Mouse (Mus musculus): ENCODE measurements around the gene Upp2. TPM values are rescaled to one million over a fixed set of nuclear protein-coding genes. Genes with fewer than 3 reads are reported as not detected.

Gene Upp2
- total RNA-seq, 2 experiments from 2014 or later: 2.7 to 5.0 TPM

DNA sequence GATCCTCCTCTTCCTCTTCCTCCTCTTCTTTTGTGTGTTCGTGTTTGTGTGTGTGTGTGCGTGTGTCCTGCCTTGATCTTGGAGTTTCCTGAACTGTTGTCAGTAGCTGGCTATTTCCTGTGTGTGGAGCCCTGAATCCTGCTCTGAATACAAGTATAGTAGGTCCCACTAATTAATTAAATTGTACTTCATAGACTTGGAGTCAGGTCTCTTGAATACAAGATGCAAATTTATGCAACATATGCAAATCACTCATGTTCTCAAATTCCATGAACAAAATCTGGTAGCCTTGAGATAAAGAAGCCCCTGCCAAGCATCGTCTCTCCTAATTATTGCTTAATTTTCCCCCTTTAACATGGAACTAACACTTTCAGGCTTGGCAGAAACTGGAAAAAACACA, 36.3 kb downstream of the Upp2 start:
- intact Hi-C loops (cut with DNase I): no loop called here
- DNase-seq: no peak

DNA sequence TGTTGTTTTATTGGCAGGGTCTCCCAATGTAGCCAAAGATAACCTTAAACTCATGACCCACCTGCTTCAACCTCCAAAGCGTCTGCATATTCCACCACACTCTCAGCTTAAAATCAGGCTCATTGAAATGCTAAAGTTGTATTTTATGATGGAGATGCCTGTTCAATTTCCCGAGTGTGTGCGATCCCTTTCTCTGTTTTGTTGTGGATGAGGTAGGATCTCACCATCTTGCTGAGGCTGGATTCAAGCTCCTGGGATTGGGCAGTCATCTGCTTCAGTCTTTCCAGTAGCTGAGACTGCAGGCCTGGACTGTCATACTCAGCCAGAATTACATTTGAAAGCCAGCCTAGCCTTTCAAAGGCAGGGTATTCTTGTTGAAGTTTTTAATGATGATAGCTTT, 37.7 kb downstream of the Upp2 start:
- no peak for DNase-seq
- intact Hi-C loops (cut with DNase I): no loop called here

DNA sequence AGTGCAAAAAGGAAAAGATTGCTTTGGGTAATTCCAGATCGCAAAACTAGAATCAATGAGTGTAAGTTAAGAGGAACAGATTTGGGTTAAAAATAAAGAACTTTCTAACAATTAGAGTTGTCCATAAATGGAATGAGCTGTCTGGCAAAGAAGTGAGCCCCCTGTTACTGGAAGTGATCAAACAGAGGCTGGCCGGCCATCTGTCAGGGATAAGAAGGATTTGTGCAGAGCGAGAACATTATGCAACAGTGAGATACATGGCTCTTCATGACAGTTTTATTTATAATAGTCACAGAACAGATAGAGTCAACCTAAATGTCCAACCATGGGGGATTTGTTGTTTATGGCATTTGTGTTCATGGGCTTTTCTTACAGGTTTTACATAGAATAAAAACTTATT, 46.6 kb downstream of the Upp2 start:
- intact Hi-C loops (cut with DNase I): no loop called here
- DNase-seq: no peak

DNA sequence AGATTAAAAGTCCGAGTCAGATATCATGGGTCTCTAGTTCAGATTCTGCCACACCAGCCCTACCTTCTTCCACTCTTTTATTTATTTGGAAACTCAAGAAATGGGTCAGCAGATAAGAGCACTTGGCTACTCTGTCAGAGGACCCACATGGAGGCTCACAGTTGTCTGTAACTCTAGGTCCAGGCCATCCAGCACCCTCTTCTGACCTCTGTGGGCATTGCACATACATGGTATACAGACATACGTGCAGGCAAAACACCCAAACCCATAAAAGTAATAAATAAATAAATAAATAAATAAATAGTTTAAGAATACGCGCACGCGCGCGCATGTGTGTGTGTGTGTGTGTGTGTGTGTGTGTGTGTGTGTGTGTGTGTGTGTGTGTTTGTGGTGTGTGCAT, 47.8 kb downstream of the Upp2 start:
- no peak for DNase-seq
- intact Hi-C loops (cut with DNase I): no loop called here

DNA sequence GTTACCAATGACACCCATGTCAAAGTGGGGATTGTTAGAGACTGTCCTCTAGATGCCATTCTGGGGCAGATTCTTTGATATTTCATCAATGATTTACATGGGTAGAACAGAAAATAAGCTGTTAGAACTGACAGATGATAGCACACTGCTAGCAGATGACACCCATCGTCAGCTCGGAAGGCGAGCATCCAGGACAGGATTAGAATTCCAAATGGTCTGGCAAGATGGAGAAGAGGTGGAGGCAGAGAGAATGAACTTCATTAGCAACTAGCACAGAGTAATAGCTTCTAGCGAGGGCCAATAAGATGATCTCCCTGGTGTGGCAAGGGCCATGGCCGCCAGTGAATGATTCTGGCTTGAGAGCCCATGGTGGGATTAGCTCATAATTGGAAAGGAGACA, 48.7 kb downstream of the Upp2 start:
- intact Hi-C loops (cut with DNase I): no loop called here
- DNase-seq: no peak

DNA sequence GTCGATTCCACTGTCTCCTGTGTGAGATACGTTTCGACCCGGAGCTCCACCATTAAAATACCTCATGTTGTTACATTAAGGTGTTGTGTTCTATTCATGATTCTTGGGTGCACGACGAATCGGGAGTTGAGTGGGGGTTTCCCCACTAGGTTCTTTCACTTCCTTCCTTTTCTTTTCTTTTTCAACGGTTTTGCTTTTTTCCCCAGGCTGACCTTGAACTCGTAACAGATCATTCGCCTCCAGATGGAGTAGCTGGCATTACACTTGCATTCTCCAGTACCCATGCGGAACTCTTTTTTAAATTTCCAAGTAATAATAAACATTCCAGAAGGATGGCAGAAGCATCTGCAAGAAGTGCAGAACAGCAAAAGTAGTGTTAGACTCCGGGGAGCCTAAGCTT, 58.1 kb downstream of the Upp2 start:
- no peak for DNase-seq
- intact Hi-C loops (cut with DNase I): no loop called here

DNA sequence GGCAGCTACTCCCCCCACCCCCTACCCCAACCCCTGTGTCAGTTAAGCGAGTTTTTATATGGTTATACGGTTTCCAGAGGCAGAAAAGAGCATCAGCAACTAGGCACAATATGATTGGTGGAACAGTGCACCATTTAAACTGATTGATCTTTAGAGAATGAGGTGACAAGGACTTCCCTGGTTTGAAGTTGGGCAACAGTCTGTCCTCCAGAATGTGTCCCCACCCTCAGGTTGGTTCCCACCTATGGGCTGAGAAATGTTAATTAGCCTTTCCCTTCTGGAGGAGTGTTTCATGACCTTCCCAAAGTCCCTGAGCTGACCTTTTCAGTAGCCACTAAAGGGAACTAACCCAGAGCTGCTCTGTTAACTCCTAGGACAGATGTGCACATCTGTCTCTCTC, 58.6 kb downstream of the Upp2 start:
- no peak for DNase-seq
- intact Hi-C loops (cut with DNase I): no loop called here

DNA sequence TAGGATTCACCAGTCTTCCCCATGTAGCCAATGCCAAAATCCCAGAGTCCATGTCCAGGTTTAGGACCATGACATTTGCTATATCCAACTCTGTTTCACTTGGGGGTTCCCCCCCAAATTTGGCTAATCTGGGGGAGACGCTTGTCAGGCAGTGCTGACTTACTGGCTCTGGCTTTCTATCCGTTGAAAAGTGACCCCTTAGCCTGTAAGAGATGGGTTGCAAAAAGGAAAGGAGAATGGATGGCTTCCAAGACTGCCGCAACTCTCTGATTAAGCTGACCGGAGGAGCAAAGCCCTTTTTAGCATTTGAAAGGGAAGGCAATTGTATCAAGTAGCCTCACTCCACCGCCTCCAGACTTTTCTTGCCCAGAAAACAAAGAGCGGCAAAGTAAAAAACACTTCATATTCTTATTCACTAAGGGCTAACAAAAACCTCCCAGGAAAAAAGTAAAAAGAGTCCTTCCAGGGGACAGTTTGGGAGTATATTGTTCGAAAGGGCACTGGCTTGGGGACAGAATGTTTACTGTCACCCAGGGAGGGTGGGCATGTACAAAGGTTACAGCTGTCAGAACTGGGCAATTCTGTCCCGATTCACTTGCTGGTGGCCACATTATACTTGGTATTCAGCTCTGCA, 59.2 kb downstream of the Upp2 start:
- no peak for DNase-seq
- intact Hi-C loops (cut with DNase I): no loop called here

DNA sequence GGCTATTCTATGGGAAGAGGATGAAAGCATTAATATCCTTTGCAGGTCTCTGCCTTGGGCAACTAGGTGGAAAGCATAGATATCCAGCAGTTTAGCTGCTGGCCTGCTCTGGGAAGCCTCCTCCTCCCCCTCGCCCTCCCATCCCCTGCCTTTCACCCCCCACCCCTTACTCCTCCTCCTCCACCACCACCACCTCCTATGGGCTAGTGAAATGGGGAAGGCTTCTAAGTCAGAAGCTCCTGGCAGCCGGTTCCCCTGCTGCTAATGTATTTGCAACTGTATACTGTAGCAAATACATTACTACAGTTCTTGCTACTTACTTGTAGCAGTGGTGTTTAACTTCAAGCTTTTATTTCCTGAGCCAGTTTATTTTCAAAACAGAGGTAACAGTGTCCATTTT, 60.9 kb downstream of the Upp2 start:
- intact Hi-C loops (cut with DNase I): no loop called here
- DNase-seq: no peak

DNA sequence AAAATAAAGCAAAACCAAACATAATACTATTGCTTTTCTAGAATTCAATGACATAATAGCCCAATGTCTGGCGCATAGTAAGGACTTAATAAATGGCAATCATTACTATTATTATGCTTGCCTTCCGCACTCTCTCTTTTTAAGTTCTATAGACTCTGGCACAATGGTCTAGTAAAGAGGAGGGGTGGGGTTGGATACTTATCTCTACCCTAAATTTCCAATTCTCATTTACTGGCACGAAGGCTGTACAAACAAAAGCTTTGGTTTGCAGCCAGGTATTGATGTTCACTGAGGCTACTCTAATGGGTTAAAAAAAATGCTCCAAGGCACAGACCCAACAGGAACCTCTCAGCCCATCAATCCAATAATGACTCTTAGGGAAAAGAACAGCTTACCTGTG, 61.9 kb downstream of the Upp2 start:
- DNase-seq: no peak
- intact Hi-C loops (cut with DNase I): no loop called here

DNA sequence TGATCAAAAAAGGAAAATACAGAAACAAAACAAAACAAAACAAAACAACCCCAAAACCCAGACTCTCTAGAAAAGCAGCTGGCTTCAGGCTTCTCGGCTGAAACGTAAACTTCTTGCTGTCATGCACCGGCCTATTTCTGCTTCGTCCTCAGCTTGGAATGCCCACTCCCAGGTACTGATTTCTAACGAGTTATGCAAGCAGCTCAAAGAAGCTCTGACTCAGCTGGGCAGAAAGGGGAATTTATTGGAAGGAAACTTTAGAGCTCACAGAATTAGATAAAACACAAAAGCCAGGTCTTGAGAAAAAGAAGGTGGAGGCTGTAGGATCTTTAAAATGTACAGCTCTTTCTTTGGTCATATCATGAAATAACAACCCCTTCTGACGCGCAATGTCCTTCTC, 62.3 kb downstream of the Upp2 start:
- DNase-seq: no peak
- intact Hi-C loops (cut with DNase I): no loop called here

DNA sequence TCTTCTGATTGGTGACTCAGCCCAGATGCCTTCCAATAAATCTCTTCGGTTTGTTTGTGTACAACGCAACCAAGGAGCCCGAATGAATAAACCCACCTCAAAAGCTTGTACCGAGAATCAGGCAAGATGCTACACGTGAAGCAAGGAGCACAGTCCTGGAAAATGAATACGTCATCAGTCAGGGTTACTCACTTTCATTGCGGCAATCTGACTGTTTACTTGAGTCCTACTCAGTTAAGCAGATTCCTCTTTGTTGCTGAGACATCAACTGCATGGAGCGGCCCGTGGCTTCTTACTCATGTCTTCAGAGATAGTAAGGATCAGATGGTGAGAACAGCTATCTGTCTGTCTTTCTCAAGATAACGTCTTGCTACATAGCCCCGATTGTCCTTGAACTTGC, 66.7 kb downstream of the Upp2 start:
- intact Hi-C loops (cut with DNase I): no loop called here
- no peak for DNase-seq

DNA sequence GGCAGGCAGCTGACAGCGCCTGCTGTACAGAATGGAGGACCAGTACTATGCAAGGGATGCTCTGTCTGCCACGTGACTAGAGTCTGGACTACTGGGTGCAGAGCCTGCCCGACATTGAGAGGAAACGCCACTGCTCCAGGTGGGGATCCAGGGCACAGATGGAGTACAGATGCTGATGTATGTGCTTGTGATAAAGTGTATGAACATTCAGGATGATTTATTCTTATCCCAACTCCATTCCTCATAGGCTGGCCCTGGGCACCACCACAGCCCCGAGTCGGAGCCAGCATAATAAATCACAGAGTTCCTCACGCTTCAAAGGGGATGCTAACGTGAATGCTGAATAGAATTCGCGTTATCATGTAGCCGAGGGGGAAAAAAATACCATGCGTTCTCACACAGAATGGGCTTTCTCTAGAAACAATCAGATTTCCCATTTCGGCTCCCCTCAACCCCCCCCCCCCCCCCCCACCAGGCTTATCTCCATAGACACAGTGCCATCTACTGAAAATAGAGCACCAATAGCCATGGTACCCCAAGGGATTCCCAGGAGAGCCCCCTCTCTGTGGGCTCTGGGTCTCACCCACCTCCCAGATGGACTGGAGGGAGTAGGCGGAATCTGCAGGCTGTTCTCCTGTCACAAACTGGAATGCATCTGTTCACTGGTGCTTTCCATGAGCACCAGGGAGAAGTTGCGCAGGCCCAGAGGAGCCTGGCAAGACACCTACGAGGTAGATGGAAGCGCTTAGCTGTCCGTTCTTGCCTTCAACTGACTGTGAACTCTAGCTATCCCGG, 74.9 kb downstream of the Upp2 start:
- no peak for DNase-seq
- intact Hi-C loops (cut with DNase I): no loop called here

DNA sequence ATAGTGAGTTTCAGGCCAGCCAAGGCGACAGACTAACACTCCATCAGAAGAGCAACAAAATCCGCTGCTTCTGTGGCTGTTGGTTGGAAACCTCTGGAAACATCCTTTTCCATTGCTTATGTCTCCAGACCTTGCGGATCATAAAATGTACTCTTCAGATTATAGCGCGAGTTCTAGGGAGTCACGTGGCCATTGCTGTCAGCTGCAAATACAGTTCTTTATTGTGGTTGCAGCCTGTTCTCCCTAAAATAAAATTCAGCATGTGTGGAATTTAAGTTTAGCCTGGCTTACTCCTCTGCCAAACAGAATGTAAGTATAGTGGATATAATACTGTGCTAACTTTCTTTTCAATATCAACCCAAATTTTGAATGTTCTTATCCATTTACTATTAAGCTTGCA, 78.6 kb downstream of the Upp2 start:
- intact Hi-C loops (cut with DNase I): no loop called here
- no peak for DNase-seq

DNA sequence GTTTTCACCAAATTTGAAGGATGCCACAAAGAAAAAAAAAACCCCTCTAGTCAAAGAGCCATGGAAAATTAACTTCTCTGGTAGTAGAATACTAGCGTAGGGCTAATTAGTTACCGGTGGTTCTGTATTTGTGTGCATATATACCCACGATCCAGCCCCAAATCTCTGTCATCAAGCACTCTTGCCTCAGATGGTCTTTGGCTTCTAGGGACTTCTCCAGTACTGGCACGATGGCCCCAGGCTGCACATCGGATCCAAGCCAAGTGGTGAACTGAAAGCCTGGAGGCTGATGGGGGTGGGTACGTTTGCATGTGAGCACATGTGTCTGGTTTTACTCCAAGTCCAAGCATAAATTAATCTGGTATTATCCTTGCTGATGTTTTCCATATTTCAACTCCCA, 88.1 kb downstream of the Upp2 start:
- no peak for DNase-seq
- intact Hi-C loops (cut with DNase I): no loop called here

DNA sequence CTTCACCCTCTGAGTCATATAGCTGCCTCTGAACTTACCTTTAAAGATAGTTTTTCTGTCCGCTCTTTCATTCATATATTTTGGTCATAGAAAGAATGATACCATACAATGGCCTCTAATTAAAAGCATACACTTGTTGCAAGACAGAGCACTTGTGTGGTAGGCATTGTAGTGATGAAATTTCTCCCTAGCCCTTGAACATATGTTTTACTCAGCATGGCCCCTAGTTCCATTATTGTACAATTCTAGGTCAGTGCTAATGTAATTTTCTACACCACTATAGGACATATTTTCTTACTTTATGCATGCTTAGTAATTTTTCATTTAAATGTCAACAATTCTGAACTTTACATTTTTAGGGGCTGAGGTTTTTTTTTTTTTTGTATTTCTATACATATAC, 89.9 kb downstream of the Upp2 start:
- intact Hi-C loops (cut with DNase I): no loop called here
- no peak for DNase-seq

DNA sequence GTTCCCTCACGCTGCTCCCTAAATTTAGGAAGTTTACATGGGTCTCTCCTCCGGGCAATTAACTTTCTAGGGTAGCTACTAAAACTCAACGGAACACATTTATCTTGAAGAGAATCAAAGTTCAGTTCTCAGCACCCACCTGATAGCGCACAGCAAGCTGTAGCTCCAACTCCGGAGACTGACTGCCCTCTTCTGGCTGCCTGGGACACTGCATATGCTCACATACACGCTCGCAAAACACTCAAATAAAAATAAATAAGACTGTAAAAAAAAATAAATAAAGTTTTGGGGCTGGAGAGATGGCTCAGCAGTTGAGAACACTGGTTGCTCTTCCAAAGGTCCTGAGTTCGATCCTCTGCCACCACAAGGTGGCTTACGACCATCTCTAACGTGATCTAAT, 90.8 kb downstream of the Upp2 start:
- intact Hi-C loops (cut with DNase I): no loop called here
- no peak for DNase-seq

DNA sequence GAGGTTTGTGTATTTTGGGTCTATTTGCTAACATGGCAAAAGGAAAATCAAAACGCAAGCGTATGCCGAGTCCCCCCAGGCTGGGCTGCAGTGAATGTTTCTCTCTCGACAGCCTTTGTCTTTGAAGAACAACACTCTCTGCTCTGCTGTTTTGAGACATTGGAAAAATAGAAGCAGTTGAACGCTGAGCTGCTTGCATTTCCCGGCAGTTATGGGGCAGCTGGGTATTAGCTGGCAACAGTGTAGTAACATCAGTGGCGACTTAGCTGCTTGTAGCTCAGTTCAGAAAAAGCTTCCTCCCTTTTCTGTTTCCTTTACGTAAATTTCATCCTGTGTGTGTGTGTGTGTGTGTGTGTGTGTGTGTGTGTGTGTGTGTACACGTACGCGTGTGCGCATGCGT, 93.5 kb downstream of the Upp2 start:
- DNase-seq: no peak
- intact Hi-C loops (cut with DNase I): loop anchor here (10.0 kb wide), 1 partner anchor 636 kb away; no protein-coding TSS in a partner anchor

DNA sequence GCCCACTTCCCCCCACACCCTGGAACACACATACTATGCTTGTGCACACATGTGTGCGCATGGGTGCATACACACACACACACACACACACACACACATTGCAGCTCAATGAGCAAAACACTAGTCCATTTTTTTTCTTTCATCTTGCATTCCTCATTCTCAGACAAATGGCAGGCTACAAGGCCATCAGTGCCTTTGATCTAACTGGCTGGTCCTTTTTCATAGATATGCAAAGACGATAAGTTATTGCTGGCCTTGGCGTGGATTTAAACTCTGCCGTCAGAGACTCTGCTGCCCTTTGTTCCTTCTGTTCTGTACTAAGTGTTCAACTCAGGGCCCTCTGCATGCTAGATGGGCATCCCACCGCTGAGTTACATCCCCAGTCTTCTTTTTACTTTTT, 94.0 kb downstream of the Upp2 start:
- no peak for DNase-seq
- intact Hi-C loops (cut with DNase I): loop anchor here (10.0 kb wide), 1 partner anchor 636 kb away; no protein-coding TSS in a partner anchor

DNA sequence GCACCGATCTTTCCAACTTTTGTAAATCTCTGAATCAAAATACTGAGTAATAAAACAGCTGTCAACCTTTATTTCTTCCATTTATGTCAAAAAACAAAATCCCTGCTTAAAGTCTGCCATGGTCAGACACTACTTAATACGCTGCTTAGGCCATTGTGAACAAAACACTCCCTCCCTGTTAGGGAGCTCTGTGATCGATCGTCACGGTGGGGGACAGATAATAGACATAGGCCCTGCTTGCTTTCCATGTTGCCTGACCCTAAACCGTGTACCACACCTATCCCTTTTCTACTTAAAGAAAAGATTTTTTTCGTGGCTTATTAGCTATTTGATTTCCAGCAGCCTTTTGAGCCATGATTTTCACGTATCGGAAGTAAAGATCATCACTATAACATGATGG, 95.6 kb downstream of the Upp2 start:
- DNase-seq: no peak
- intact Hi-C loops (cut with DNase I): loop anchor here (10.0 kb wide), 1 partner anchor 638 kb away; no protein-coding TSS in a partner anchor

DNA sequence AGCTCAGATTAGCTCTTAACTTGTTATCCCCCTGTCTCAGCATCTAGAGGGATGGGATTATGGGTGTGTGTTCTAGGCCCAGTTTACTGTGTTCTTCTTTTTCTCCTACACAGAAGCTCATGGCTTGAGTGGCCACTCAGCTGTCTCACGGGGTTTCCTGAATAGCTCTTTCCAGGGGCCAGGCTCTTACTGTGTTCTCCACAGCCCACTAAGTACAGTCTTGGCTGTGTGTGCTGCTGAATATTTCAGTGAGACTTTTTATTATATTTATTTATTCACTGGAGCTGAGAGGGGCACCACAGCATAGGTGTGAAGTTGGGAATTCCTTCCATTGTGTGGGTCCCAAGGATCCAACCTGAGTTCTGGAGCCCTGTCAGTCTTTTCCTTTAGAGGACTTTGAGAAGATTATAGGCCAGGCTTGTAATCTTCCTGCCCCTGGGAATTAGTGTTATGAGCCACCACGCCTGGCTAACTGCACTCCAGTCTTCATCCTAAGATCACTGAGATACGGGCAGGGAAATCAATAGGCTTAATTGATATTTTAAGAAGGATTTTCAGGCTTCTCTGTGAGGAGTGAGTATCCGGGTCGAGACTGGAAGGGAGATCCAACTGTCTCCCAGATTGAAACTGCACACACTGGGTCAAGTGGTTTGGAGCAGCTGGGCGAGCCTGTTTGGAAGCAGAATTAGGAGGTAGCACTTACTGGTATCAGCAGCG, 96.5 kb downstream of the Upp2 start:
- DNase-seq: no peak
- intact Hi-C loops (cut with DNase I): loop anchor here (10.0 kb wide), 1 partner anchor 639 kb away; no protein-coding TSS in a partner anchor
